Comparison of ENCODE assay signal across 12 mouse cellular contexts in genomic region chr10:62503353-62503752, GRCm38 (mm10). TPM values are rescaled to one million over a fixed set of nuclear protein-coding genes. Genes with fewer than 3 reads are reported as not detected.
DNase-seq lines count a peak whose midpoint lies in the region; ATAC-seq and TF ChIP-seq lines count a peak whose summit lies in the region.
"Had no signal": no experiment of that assay in that cellular context is flagged by ENCODE, and none has a peak within 500 bp of the region (broad histone marks: within the 10 kb centered on the region; RNA-seq: fewer than 3 reads in every experiment).

No protein-coding gene starts in this region.

- H3K4me3 ChIP-seq in MEL (ENCODE audit: control insufficient read depth in 1 of 2, insufficient read depth in 1 of 2, low read depth in 2 of 2, low read length in 2 of 2), result peak overlapping the region; percentile 48 to 72
- H3K4me3 ChIP-seq in liver, embryonic 16.5 days (ENCODE audit: low read depth, low read length), result peak overlapping the region; percentile 0; the same call in 1 of the 2 replicates
- H3K4me3 ChIP-seq: limb, embryonic 12.5 days; neural tube, embryonic 13.5 days had no signal

- intact Hi-C loops in heart, postnatal 10 days (cut with DNase I), result no loop called here

- TF ChIP-seq CTCF in MEL (IDR thresholded peaks at IDR 0.05 in 2 of 3, conservative IDR thresholded peaks at IDR 0.05 in 1 of 3; ENCODE audit: control insufficient read depth in 1 of 3, insufficient read depth in 1 of 3, low read depth in 2 of 3, low read length in 3 of 3, poor library complexity in 1 of 3, severe bottlenecking in 1 of 3), result no peak

- H3K9me3 ChIP-seq in MEL (replicated peaks; ENCODE audit: insufficient read depth, low read length), result no peaks in the 10 kb centered on the region
- H3K9me3 ChIP-seq in liver, embryonic 16.5 days (replicated peaks; ENCODE audit: control insufficient read depth, low read length), result no peaks in the 10 kb centered on the region
- H3K9me3 ChIP-seq: limb, embryonic 12.5 days; neural tube, embryonic 13.5 days had no signal

- no peak for ATAC-seq in liver, embryonic 16.5 days (ENCODE audit: low read depth)
- ATAC-seq: hindbrain, postnatal 0 days had no signal

- no peak; the same call in 1 of the 2 replicates for TF ChIP-seq RAD21 in MEL (IDR thresholded peaks at IDR 0.05; ENCODE audit: low read depth, low read length)

- WGBS in liver, embryonic 16.5 days (ENCODE audit: insufficient replicate concordance), result 13% methylated on average over 4 of the region's 4 CpGs

- peaks cover 13 to 43% of the 10 kb centered on the region in 2 experiments for H3K4me1 ChIP-seq in MEL (ENCODE audit: control insufficient read depth in 1 of 2, insufficient read depth in 2 of 2, low read length in 2 of 2)
- H3K4me1 ChIP-seq in liver, embryonic 16.5 days (ENCODE audit: control insufficient read depth, low read depth, low read length), result peaks cover 57% of the 10 kb centered on the region

- peak overlapping the region; percentile 63 for H3K9ac ChIP-seq in MEL (ENCODE audit: control insufficient read depth, low read depth, low read length, poor library complexity, severe bottlenecking)
- 0 out of 2 replicates have a peak overlapping the region, but pooled peaks have one; percentile 8 for H3K9ac ChIP-seq in liver, embryonic 16.5 days (ENCODE audit: low read depth, low read length)
- H3K9ac ChIP-seq: limb, embryonic 12.5 days; neural tube, embryonic 13.5 days had no signal

- TF ChIP-seq POLR2A in MEL (IDR thresholded peaks at IDR 0.05; ENCODE audit: control insufficient read depth in 1 of 2, insufficient read depth in 1 of 2, low read depth in 1 of 2, low read length in 2 of 2, poor library complexity in 1 of 2), result peak in 1 of 2 experiments; percentile 35; a peak in 2 of 4 replicates

- H3K36me3 ChIP-seq in MEL (ENCODE audit: control insufficient read depth in 1 of 2, insufficient read depth in 2 of 2, low read length in 2 of 2), result peaks cover 3 to 49% of the 10 kb centered on the region in 2 experiments; a peak in 3 of 4 replicates
- no peaks in the 10 kb centered on the region for H3K36me3 ChIP-seq in liver, embryonic 16.5 days (ENCODE audit: control insufficient read depth, insufficient read depth)
- H3K36me3 ChIP-seq: limb, embryonic 12.5 days; neural tube, embryonic 13.5 days had no signal

- no peaks in the 10 kb centered on the region for H3K27me3 ChIP-seq in MEL (ENCODE audit: control insufficient read depth in 1 of 2, insufficient read depth in 2 of 2, low read length in 2 of 2)
- no peaks in the 10 kb centered on the region for H3K27me3 ChIP-seq in liver, embryonic 16.5 days (ENCODE audit: control insufficient read depth, insufficient read depth, low read depth, low read length)

- H3K4me2 ChIP-seq in liver, embryonic 16.5 days (ENCODE audit: low read depth, low read length), result peak overlapping the region; percentile 46
- H3K4me2 ChIP-seq: limb, embryonic 12.5 days; neural tube, embryonic 13.5 days had no signal

- peak; percentile 27 for DNase-seq in kidney, postnatal 14 days
- no peak for DNase-seq in kidney, adult 18-20 months
- DNase-seq in A20 (ENCODE audit: low read depth, low spot score) (peak; percentile 69), MEL (ENCODE audit: low read depth, low spot score) (peak; percentile 86)
- DNase-seq in layer of hippocampus, postnatal 10 days (ENCODE audit: low spot score in 2 of 2), result no peak
- no peak for DNase-seq in cerebellum, postnatal 10 days
- no peak for DNase-seq in heart, postnatal 10 days

- peak overlapping the region; percentile 94 for H3K27ac ChIP-seq in MEL (ENCODE audit: control insufficient read depth, low read depth, low read length)
- peak overlapping the region; percentile 71 for H3K27ac ChIP-seq in liver, embryonic 16.5 days (ENCODE audit: low read length)
- H3K27ac ChIP-seq: hindbrain, postnatal 0 days; limb, embryonic 12.5 days; neural tube, embryonic 13.5 days had no signal

- peaks cover 56% of the 10 kb centered on the region for H3K79me2 ChIP-seq in MEL (ENCODE audit: control insufficient read depth, insufficient read depth, low read length, poor library complexity)

- peak; percentile 96 to 97 for TF ChIP-seq EP300 in MEL (IDR thresholded peaks at IDR 0.05; ENCODE audit: low read depth in 1 of 2, low read length in 2 of 2)

TF ChIP-seq in MEL, 35 proteins besides CTCF, POLR2A, EP300 and RAD21:
- TF ChIP-seq JUND (IDR thresholded peaks at IDR 0.05; ENCODE audit: low read depth, low read length) (peak; percentile 30; the same call in 1 of the 2 replicates), TCF12 (IDR thresholded peaks at IDR 0.05; ENCODE audit: low read depth, low read length) (peak; percentile 94), RCOR1 (IDR thresholded peaks at IDR 0.05; ENCODE audit: low read depth, low read length) (peak; percentile 87), MXI1 (IDR thresholded peaks at IDR 0.05; ENCODE audit: low read depth, low read length) (peak; percentile 82), MAZ (IDR thresholded peaks at IDR 0.05; ENCODE audit: low read depth, low read length) (peak; percentile 60; the same call in 1 of the 2 replicates), MYC (IDR thresholded peaks at IDR 0.05; ENCODE audit: low read depth, low read length) (peak; percentile 76), ZC3H11A (IDR thresholded peaks at IDR 0.05; ENCODE audit: low read depth, low read length) (no peak; the same call in 1 of the 2 replicates), MAFK (IDR thresholded peaks at IDR 0.05; ENCODE audit: borderline replicate concordance, low read depth, low read length) (peak; percentile 44; the same call in 1 of the 2 replicates), KAT2A (conservative IDR thresholded peaks at IDR 0.05; ENCODE audit: low read depth, low read length) (no peak), MYB (IDR thresholded peaks at IDR 0.05; ENCODE audit: low read depth, low read length) (peak; percentile 97), ZKSCAN1 (IDR thresholded peaks at IDR 0.05; ENCODE audit: low read depth, low read length) (no peak), NELFE (IDR thresholded peaks at IDR 0.05; ENCODE audit: low read depth, low read length) (peak; percentile 27; the same call in 1 of the 2 replicates), BHLHE40 (IDR thresholded peaks at IDR 0.05; ENCODE audit: borderline replicate concordance, low read depth, low read length) (peak; percentile 65; the same call in 1 of the 2 replicates), MAX (IDR thresholded peaks at IDR 0.05; ENCODE audit: low read length) (peak; percentile 71), CHD2 (IDR thresholded peaks at IDR 0.05; ENCODE audit: low read length) (no peak), POLR2AphosphoS2 (IDR thresholded peaks at IDR 0.05; ENCODE audit: low read length) (peak; percentile 38; the same call in 1 of the 2 replicates), ZNF384 (IDR thresholded peaks at IDR 0.05; ENCODE audit: low read depth, low read length) (peak; percentile 92), POLR2AphosphoS5 (IDR thresholded peaks at IDR 0.05; ENCODE audit: borderline replicate concordance, low read depth, low read length) (no peak), CHD1 (IDR thresholded peaks at IDR 0.05; ENCODE audit: low read depth, low read length) (peak; percentile 93; the same call in 1 of the 2 replicates), SMC3 (IDR thresholded peaks at IDR 0.05; ENCODE audit: low read depth, low read length) (no peak), GATA1 (IDR thresholded peaks at IDR 0.05; ENCODE audit: low read depth, low read length) (peak; percentile 96), MEF2A (IDR thresholded peaks at IDR 0.05; ENCODE audit: extremely low read depth, insufficient replicate concordance, low read depth, low read length, poor library complexity, severe bottlenecking) (peak; percentile 80; the same call in 1 of the 2 replicates), HCFC1 (IDR thresholded peaks at IDR 0.05; ENCODE audit: low read depth, low read length) (peak; percentile 53; the same call in 1 of the 2 replicates), TAL1 (IDR thresholded peaks at IDR 0.05; ENCODE audit: low read length) (peak; percentile 78), SIN3A (IDR thresholded peaks at IDR 0.05; ENCODE audit: low read length) (peak; percentile 93), TBP (IDR thresholded peaks at IDR 0.05; ENCODE audit: low read depth, low read length) (peak; percentile 64; the same call in 1 of the 2 replicates), ETS1 (IDR thresholded peaks at IDR 0.05; ENCODE audit: low read depth, low read length) (peak; percentile 98)
TF ChIP-seq in MEL: peak in this region for 21.

RNA-seq across cellular contexts. Expression of gene Vps26a, which starts 16.7 kb away (rescaled TPM):
- 34.2 and 43.6 TPM in 2 replicates for total RNA-seq in MEL (2012; rRNA removed)
- 10 to 100 TPM in 1 of 2 experiments, not detected in 1; 64.1 TPM for polyA plus RNA-seq in MEL (2012; ENCODE audit: insufficient read depth in 1 of 2, insufficient read length in 2 of 2, low read depth in 1 of 2, low replicate concordance in 2 of 2, missing spikeins in 1 of 2)
- 38.0 and 44.0 TPM in 2 replicates for polyA plus RNA-seq in liver, embryonic 16.5 days (2015; fragmentation: Nextera tagmentation; extraction: Ambion mirVana)
- total RNA-seq in layer of hippocampus, postnatal 10 days (2021), result 10 to 100 TPM; 37.2 to 41.1 TPM
- total RNA-seq in heart, postnatal 10 days (2021), result 10 to 100 TPM; 50.5 to 53.9 TPM

RNA-seq across cellular contexts. Expression of gene Srgn, which starts 23.9 kb away (rescaled TPM):
- 217 and 236 TPM in 2 replicates for total RNA-seq in MEL (2012; rRNA removed)
- 100 to 1,000 TPM in 1 of 2 experiments, not detected in 1; 164 TPM for polyA plus RNA-seq in MEL (2012; ENCODE audit: insufficient read depth in 1 of 2, insufficient read length in 2 of 2, low read depth in 1 of 2, low replicate concordance in 2 of 2, missing spikeins in 1 of 2)
- 62.1 and 65.8 TPM in 2 replicates for polyA plus RNA-seq in liver, embryonic 16.5 days (2015; fragmentation: Nextera tagmentation; extraction: Ambion mirVana)
- 10 to 100 TPM in 1 of 2 experiments, 1 to 10 TPM in 1; 9.3 to 10.3 TPM for total RNA-seq in layer of hippocampus, postnatal 10 days (2021)
- total RNA-seq in heart, postnatal 10 days (2021), result 10 to 100 TPM; 31.1 to 33.4 TPM

RNA-seq across cellular contexts. Expression of gene Supv3l1, which starts 53.8 kb away (rescaled TPM):
- total RNA-seq in MEL (2012; rRNA removed), result 42.3 and 51.8 TPM in 2 replicates
- 10 to 100 TPM in 1 of 2 experiments, not detected in 1; 72.0 TPM for polyA plus RNA-seq in MEL (2012; ENCODE audit: insufficient read depth in 1 of 2, insufficient read length in 2 of 2, low read depth in 1 of 2, low replicate concordance in 2 of 2, missing spikeins in 1 of 2)
- 11.4 and 11.6 TPM in 2 replicates for polyA plus RNA-seq in liver, embryonic 16.5 days (2015; fragmentation: Nextera tagmentation; extraction: Ambion mirVana)
- total RNA-seq in layer of hippocampus, postnatal 10 days (2021), result 10 to 100 TPM; 22.1 to 23.7 TPM
- 10 to 100 TPM; 35.6 to 39.2 TPM for total RNA-seq in heart, postnatal 10 days (2021)

RNA-seq across cellular contexts. Expression of gene 4930507D05Rik, which starts 54.1 kb away (rescaled TPM):
- total RNA-seq in MEL (2012; rRNA removed), result 0.36 and 0.58 TPM in 2 replicates
- under 1 TPM in 1 of 2 experiments, not detected in 1; 0.33 TPM for polyA plus RNA-seq in MEL (2012; ENCODE audit: insufficient read depth in 1 of 2, insufficient read length in 2 of 2, low read depth in 1 of 2, low replicate concordance in 2 of 2, missing spikeins in 1 of 2)
- 0.08 and 0.09 TPM in 2 replicates for polyA plus RNA-seq in liver, embryonic 16.5 days (2015; fragmentation: Nextera tagmentation; extraction: Ambion mirVana)
- 1 to 10 TPM; 1.7 to 2.1 TPM for total RNA-seq in layer of hippocampus, postnatal 10 days (2021)
- under 1 TPM; 0.27 to 0.45 TPM for total RNA-seq in heart, postnatal 10 days (2021)
- total RNA-seq: gastrocnemius, adult 18-20 months had no signal

Comparison
In these comparisons a context has a peak if more than half of its experiments do, and no peak if none do; other contexts are left out.
1. DNase-seq: peak in kidney, postnatal 14 days (single experiment), A20 (single experiment) and MEL (single experiment); none in kidney, adult 18-20 months (single experiment), layer of hippocampus, postnatal 10 days (0 of 2), cerebellum, postnatal 10 days (0 of 2) and heart, postnatal 10 days (0 of 2).